Mouse (Mus musculus) midbrain, embryonic 12.5 days (tissue): ENCODE data around the gene Kcnj15. TPM values are rescaled to one million over a fixed set of nuclear protein-coding genes. Genes with fewer than 3 reads are reported as not detected.

ENCODE experiments used
- ATAC-seq: fragments of 200-750 bp; cut with Nextera tagmentation; 2 replicates; pipeline ENCODE4 v1.8.0; 2017; ENCODE audit warnings: low read depth, moderate TSS enrichment, moderate library complexity; ENCODE audit not compliant: low FRiP score
- H3K27ac ChIP-seq: fragments of 300-500 bp; sonication (generic); replicated peaks from 2 replicates; pipeline ENCODE4 v1.5.1; 2016; ENCODE audit warnings: mild to moderate bottlenecking
- H3K27me3 ChIP-seq: fragments of 300-500 bp; sonication (generic); 2 replicates; pipeline ENCODE4 v1.6.1; 2016; ENCODE audit warnings: mild to moderate bottlenecking
- H3K36me3 ChIP-seq: fragments of 300-500 bp; sonication (generic); 2 replicates; pipeline ENCODE4 v1.6.1; 2016
- H3K4me1 ChIP-seq: fragments of 300-500 bp; sonication (generic); 2 replicates; pipeline ENCODE4 v1.6.1; 2016
- H3K4me2 ChIP-seq: fragments of 300-500 bp; sonication (generic); replicated peaks from 2 replicates; pipeline ENCODE4 v1.6.1; 2016; ENCODE audit warnings: mild to moderate bottlenecking, moderate library complexity
- H3K4me3 ChIP-seq: fragments of 300-500 bp; sonication (generic); 2 replicates; pipeline ENCODE4 v1.5.1; 2016; ENCODE audit warnings: mild to moderate bottlenecking
- H3K9ac ChIP-seq: fragments of 300-500 bp; sonication (generic); replicated peaks from 2 replicates; pipeline ENCODE4 v1.6.1; 2016; ENCODE audit warnings: mild to moderate bottlenecking, moderate library complexity
- H3K9me3 ChIP-seq: fragments of 300-500 bp; sonication (generic); 2 replicates; pipeline ENCODE4 v1.6.1; 2016; ENCODE audit warnings: mild to moderate bottlenecking
- WGBS: fragments of 180-500 bp; shearing (Covaris S2); methylation state at CpG from one replicate; pipeline ENCODE4 v1.1.7; 2016; 5-methylcytosine and 5-hydroxymethylcytosine counted together
- polyA plus RNA-seq: library from polyadenylated mRNA; unstranded; fragments of >200 nt; fragmentation: Nextera tagmentation; extraction: Ambion mirVana; gene quantifications from 2 replicates; pipeline ENCODE4 v1.2.1, GENCODE M21; 2016

The Kcnj15 gene
- polyA plus RNA-seq, 1 experiment from 2014 or later: 0.19 TPM

- no peak overlapping the region for H3K9ac ChIP-seq
- H3K4me1 ChIP-seq: no peaks in the 10 kb centered on the region
- no peaks in the 10 kb centered on the region for H3K27me3 ChIP-seq
- no peaks in the 10 kb centered on the region for H3K9me3 ChIP-seq
- no peak overlapping the region for H3K4me3 ChIP-seq
- no peak overlapping the region for H3K4me2 ChIP-seq
- H3K27ac ChIP-seq: no peak overlapping the region
- no peaks in the 10 kb centered on the region for H3K36me3 ChIP-seq
- ATAC-seq: no peak
- 87% methylated on average over 7 of the region's 7 CpGs for WGBS
These were observed 32.1 kb upstream of the Kcnj15 start for GRCm38 (mm10) chr16:95225285-95225684.

GRCm38 (mm10) chr16:95231768-95232167, 25.6 kb upstream of the Kcnj15 start:
- Histone ChIP-seq H3K9me3 (no peaks in the 10 kb centered on the region), H3K4me2 (no peak overlapping the region), H3K36me3 (no peaks in the 10 kb centered on the region), H3K27ac (no peak overlapping the region), H3K27me3 (no peaks in the 10 kb centered on the region), H3K9ac (no peak overlapping the region), H3K4me3 (no peak overlapping the region), H3K4me1 (no peaks in the 10 kb centered on the region)
- no peak for ATAC-seq
- 86% methylated on average over 4 of the region's 4 CpGs for WGBS

GRCm38 (mm10) chr16:95234891-95235548, 22.3 kb upstream of the Kcnj15 start:
- Histone ChIP-seq H3K9ac (no peak overlapping the region), H3K4me2 (no peak overlapping the region), H3K9me3 (no peaks in the 10 kb centered on the region), H3K36me3 (no peaks in the 10 kb centered on the region), H3K27me3 (no peaks in the 10 kb centered on the region), H3K27ac (no peak overlapping the region), H3K4me1 (no peaks in the 10 kb centered on the region), H3K4me3 (no peak overlapping the region)
- no peak for ATAC-seq
- WGBS: 87% methylated on average over 2 of the region's 2 CpGs

GRCm38 (mm10) chr16:95239209-95239925, 18.0 kb upstream of the Kcnj15 start:
- no peaks in the 10 kb centered on the region for H3K36me3 ChIP-seq
- H3K4me2 ChIP-seq: no peak overlapping the region
- 83% methylated on average over 7 of the region's 7 CpGs for WGBS
- H3K27me3 ChIP-seq: no peaks in the 10 kb centered on the region
- ATAC-seq: no peak
- no peak overlapping the region for H3K9ac ChIP-seq
- H3K27ac ChIP-seq: no peak overlapping the region
- no peak overlapping the region for H3K4me3 ChIP-seq
- H3K4me1 ChIP-seq: no peaks in the 10 kb centered on the region
- H3K9me3 ChIP-seq: no peaks in the 10 kb centered on the region

GRCm38 (mm10) chr16:95240688-95241087, 16.7 kb upstream of the Kcnj15 start:
- Histone ChIP-seq H3K27me3 (no peaks in the 10 kb centered on the region), H3K4me2 (no peak overlapping the region), H3K4me3 (no peak overlapping the region), H3K9me3 (no peaks in the 10 kb centered on the region), H3K4me1 (no peaks in the 10 kb centered on the region), H3K36me3 (no peaks in the 10 kb centered on the region), H3K9ac (no peak overlapping the region), H3K27ac (no peak overlapping the region)
- ATAC-seq: no peak
- 67% methylated on average over 5 of the region's 5 CpGs for WGBS

- ATAC-seq: no peak
- Histone ChIP-seq H3K27me3 (no peaks in the 10 kb centered on the region), H3K9ac (no peak overlapping the region), H3K4me3 (no peak overlapping the region), H3K36me3 (no peaks in the 10 kb centered on the region), H3K9me3 (no peaks in the 10 kb centered on the region), H3K27ac (no peak overlapping the region), H3K4me2 (no peak overlapping the region), H3K4me1 (no peaks in the 10 kb centered on the region)
- WGBS: 83% methylated on average over 4 of the region's 4 CpGs
These were observed 15.8 kb upstream of the Kcnj15 start for GRCm38 (mm10) chr16:95241581-95241980.

- WGBS: 89% methylated on average over 4 of the region's 4 CpGs
- Histone ChIP-seq H3K4me1 (no peaks in the 10 kb centered on the region), H3K4me2 (no peak overlapping the region), H3K9me3 (no peaks in the 10 kb centered on the region), H3K36me3 (no peaks in the 10 kb centered on the region), H3K27me3 (no peaks in the 10 kb centered on the region), H3K4me3 (no peak overlapping the region), H3K9ac (no peak overlapping the region), H3K27ac (no peak overlapping the region)
- no peak for ATAC-seq
These were observed 15.2 kb upstream of the Kcnj15 start for GRCm38 (mm10) chr16:95242114-95242513.

- no peaks in the 10 kb centered on the region for H3K9me3 ChIP-seq
- WGBS: 93% methylated on average over 1 of the region's 1 CpGs
- ATAC-seq: no peak
- H3K4me2 ChIP-seq: no peak overlapping the region
- H3K27ac ChIP-seq: no peak overlapping the region
- no peak overlapping the region for H3K9ac ChIP-seq
- H3K27me3 ChIP-seq: no peaks in the 10 kb centered on the region
- no peaks in the 10 kb centered on the region for H3K4me1 ChIP-seq
- H3K36me3 ChIP-seq: no peaks in the 10 kb centered on the region
- no peak overlapping the region for H3K4me3 ChIP-seq
These were observed 14.0 kb upstream of the Kcnj15 start for GRCm38 (mm10) chr16:95243401-95243800.

GRCm38 (mm10) chr16:95244626-95245303, 12.6 kb upstream of the Kcnj15 start:
- H3K9me3 ChIP-seq: no peaks in the 10 kb centered on the region
- H3K36me3 ChIP-seq: no peaks in the 10 kb centered on the region
- H3K9ac ChIP-seq: no peak overlapping the region
- no peaks in the 10 kb centered on the region for H3K27me3 ChIP-seq
- ATAC-seq: no peak
- H3K4me1 ChIP-seq: no peaks in the 10 kb centered on the region
- no peak overlapping the region for H3K27ac ChIP-seq
- 88% methylated on average over 12 of the region's 12 CpGs for WGBS
- no peak overlapping the region for H3K4me2 ChIP-seq
- H3K4me3 ChIP-seq: no peak overlapping the region

GRCm38 (mm10) chr16:95245499-95245898, 11.9 kb upstream of the Kcnj15 start:
- Histone ChIP-seq H3K4me3 (no peak overlapping the region), H3K9me3 (no peaks in the 10 kb centered on the region), H3K27me3 (no peaks in the 10 kb centered on the region), H3K9ac (no peak overlapping the region), H3K4me1 (no peaks in the 10 kb centered on the region), H3K27ac (no peak overlapping the region), H3K4me2 (no peak overlapping the region), H3K36me3 (no peaks in the 10 kb centered on the region)
- ATAC-seq: no peak
- 77% methylated on average over 3 of the region's 3 CpGs for WGBS

GRCm38 (mm10) chr16:95248646-95249045, 8.7 kb upstream of the Kcnj15 start:
- Histone ChIP-seq H3K36me3 (no peaks in the 10 kb centered on the region), H3K9ac (no peak overlapping the region), H3K4me2 (no peak overlapping the region), H3K9me3 (no peaks in the 10 kb centered on the region), H3K27ac (no peak overlapping the region), H3K4me3 (no peak overlapping the region), H3K27me3 (no peaks in the 10 kb centered on the region), H3K4me1 (no peaks in the 10 kb centered on the region)
- 88% methylated on average over 5 of the region's 5 CpGs for WGBS
- no peak for ATAC-seq

GRCm38 (mm10) chr16:95256648-95257047, 710 bp upstream of the Kcnj15 start:
- ATAC-seq: no peak
- Histone ChIP-seq H3K9me3 (no peaks in the 10 kb centered on the region), H3K9ac (no peak overlapping the region), H3K4me3 (no peak overlapping the region), H3K36me3 (no peaks in the 10 kb centered on the region), H3K27ac (no peak overlapping the region), H3K4me2 (no peak overlapping the region), H3K27me3 (no peaks in the 10 kb centered on the region), H3K4me1 (no peaks in the 10 kb centered on the region)
- WGBS: 69% methylated on average over 2 of the region's 2 CpGs
